Mouse (Mus musculus): ENCODE measurements at regions not wholly inside any gene's neighbourhood (a gene's known extent, or its start where the extent isn't known, plus 50 kb on each side); places are given as distances from the start of the nearest gene placed in this dataset.

DNA sequence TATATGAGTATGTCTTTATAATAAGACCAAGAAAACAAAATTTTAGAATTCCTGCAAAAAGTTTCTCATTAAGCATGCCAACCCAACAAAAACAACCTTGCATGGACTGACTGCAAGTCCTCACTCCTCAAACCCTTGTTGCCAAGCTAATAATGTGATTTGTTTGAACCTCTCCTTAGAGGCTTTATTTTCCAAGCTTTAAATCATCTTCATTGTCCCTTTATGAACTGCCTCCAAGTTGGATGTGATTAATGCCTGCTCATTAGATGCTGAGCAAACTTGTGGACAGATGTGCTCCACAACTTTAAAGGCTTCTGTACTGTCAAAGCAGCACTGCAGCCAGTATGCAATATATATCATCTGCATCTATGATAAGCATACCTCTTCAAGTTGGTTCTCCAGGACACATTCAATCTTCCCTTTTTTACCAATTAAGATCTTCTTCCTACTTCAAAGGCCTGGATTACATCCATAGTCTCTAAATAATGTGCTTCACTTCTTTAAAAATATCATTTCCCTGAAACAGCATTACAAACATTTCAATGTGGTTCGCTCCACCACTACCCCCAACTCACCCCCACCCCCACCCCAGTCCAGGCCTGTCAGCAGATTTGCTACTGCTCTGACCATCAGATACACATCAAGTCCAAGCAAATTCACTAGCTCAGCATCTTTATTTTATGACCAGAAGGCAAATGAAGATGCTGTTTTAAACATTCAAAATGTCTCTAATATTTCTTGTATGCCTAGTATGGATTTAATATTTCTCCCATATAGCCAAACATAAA lies 237.1 kb upstream of the Arx start:
- no peak for TF ChIP-seq CTCF (IDR thresholded peaks at IDR 0.05; ENCODE audit: low read depth)
- no peak for TF ChIP-seq EP300 (IDR thresholded peaks at IDR 0.05; ENCODE audit: low read depth)
